17 mouse cellular contexts compared by ENCODE assay signal in the genomic region with DNA sequence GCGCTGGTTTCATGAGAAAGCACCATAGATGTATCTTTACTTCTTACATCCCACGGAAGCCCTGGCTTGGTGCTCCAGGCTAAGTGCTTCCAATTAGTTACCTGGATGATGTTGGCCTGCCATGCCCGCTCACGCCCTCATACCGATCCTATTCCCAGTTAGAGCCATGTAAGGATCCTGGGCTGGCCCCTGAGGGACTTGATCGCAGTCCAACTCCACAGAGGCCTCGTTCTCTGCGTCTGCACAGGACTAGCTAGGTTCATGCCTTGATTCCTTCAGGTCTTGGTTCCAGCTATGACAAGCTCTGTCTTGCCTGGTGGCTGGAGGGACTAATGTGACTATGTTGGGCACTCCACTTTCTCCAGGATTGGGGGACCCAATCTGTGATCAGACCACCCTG.
"Had no signal": no experiment of that assay in that cellular context is flagged by ENCODE, and none has a peak within 500 bp of the region (broad histone marks: within the 10 kb centered on the region; RNA-seq: fewer than 3 reads in every experiment).

No protein-coding gene starts in this region.

- H3K4me1 ChIP-seq: neural tube, embryonic 12.5 days; neural tube, embryonic 15.5 days had no signal

- H3K27me3 ChIP-seq: neural tube, embryonic 12.5 days; neural tube, embryonic 15.5 days had no signal

- H3K9ac ChIP-seq: liver, embryonic 14.5 days; neural tube, embryonic 12.5 days; neural tube, embryonic 15.5 days had no signal

- ATAC-seq: hindbrain, embryonic 16.5 days; intestine, postnatal 0 days had no signal

- H3K4me2 ChIP-seq: midbrain, embryonic 11.5 days; neural tube, embryonic 12.5 days; neural tube, embryonic 15.5 days had no signal

- H3K27ac ChIP-seq: kidney, postnatal 0 days; layer of hippocampus, adult 2 months; liver, embryonic 14.5 days; neural tube, embryonic 12.5 days; neural tube, embryonic 15.5 days had no signal

- H3K9me3 ChIP-seq: neural tube, embryonic 12.5 days; neural tube, embryonic 15.5 days had no signal

- H3K4me3 ChIP-seq: layer of hippocampus, adult 2 months; neural tube, embryonic 12.5 days; neural tube, embryonic 15.5 days had no signal

- DNase-seq: kidney, adult 2 months; kidney, postnatal 25 days; layer of hippocampus, adult 9-11 months; lung, postnatal 4 days; midbrain, embryonic 14.5 days; right cerebral cortex, adult 18-20 months; right cerebral cortex, postnatal 14 days; right cerebral cortex, postnatal 4 days; thymus, postnatal 25 days had no signal
